Mouse (Mus musculus): Measurements from ENCODE around the gene Jade2. TPM values are rescaled to one million over a fixed set of nuclear protein-coding genes. Genes with fewer than 3 reads are reported as not detected.
"Not testable (repeated sequence)": the region's sequence is repeated elsewhere in the genome, so short reads cannot be mapped to it uniquely, and the experiment has no call there.

The Jade2 gene
- polyA plus RNA-seq, 1 experiment from 2014 or later = 0.35 TPM

GRCm38 (mm10) chr11:51789735-51790134 lies 67.7 kb downstream of the Jade2 start:
- not testable (repeated sequence) for H3K4me3 ChIP-seq; H3K4me1 ChIP-seq (replicated peaks); H3K9me3 ChIP-seq; H3K27me3 ChIP-seq (ENCODE audit: insufficient read depth, poor library complexity, severe bottlenecking); DNase-seq (ENCODE audit: low spot score); H3K27ac ChIP-seq
- WGBS = 85% methylated on average over 4 of the region's 4 CpGs
- H3K36me3 ChIP-seq = peaks cover 77% of the 10 kb centered on the region

GRCm38 (mm10) chr11:51785926-51786325 lies 71.5 kb downstream of the Jade2 start:
- 92% methylated on average over 6 of the region's 6 CpGs for WGBS
- Histone ChIP-seq H3K4me3 (no peak overlapping the region), H3K36me3 (peaks cover 87% of the 10 kb centered on the region), H3K27me3 (ENCODE audit: insufficient read depth, poor library complexity, severe bottlenecking) (no peaks in the 10 kb centered on the region), H3K9me3 (peaks cover 4% of the 10 kb centered on the region; the same call in 1 of the 2 replicates), H3K4me1 (replicated peaks) (no peaks in the 10 kb centered on the region), H3K27ac (no peak overlapping the region)
- peak; percentile 42 for DNase-seq (ENCODE audit: low spot score)

- Histone ChIP-seq H3K4me1 (replicated peaks) (no peaks in the 10 kb centered on the region), H3K4me3 (no peak overlapping the region), H3K36me3 (peaks cover 72% of the 10 kb centered on the region), H3K27ac (no peak overlapping the region), H3K9me3 (peaks cover 4% of the 10 kb centered on the region; the same call in 1 of the 2 replicates), H3K27me3 (ENCODE audit: insufficient read depth, poor library complexity, severe bottlenecking) (no peaks in the 10 kb centered on the region)
- no peak for DNase-seq (ENCODE audit: low spot score)
- 92% methylated on average over 6 of the region's 6 CpGs for WGBS
Measured at GRCm38 (mm10) chr11:51782721-51783120, 74.7 kb downstream of the Jade2 start.

- no peaks in the 10 kb centered on the region for H3K27me3 ChIP-seq (ENCODE audit: insufficient read depth, poor library complexity, severe bottlenecking)
- WGBS = 93% methylated on average over 9 of the region's 9 CpGs
- H3K27ac ChIP-seq = no peak overlapping the region
- H3K4me3 ChIP-seq = no peak overlapping the region
- peaks cover 3% of the 10 kb centered on the region; the same call in 1 of the 2 replicates for H3K9me3 ChIP-seq
- no peak for DNase-seq (ENCODE audit: low spot score)
- no peaks in the 10 kb centered on the region for H3K4me1 ChIP-seq (replicated peaks)
- H3K36me3 ChIP-seq = peaks cover 56% of the 10 kb centered on the region
Measured at GRCm38 (mm10) chr11:51780773-51781267, 76.6 kb downstream of the Jade2 start.

GRCm38 (mm10) chr11:51777478-51777877 lies 80.0 kb downstream of the Jade2 start:
- H3K36me3 ChIP-seq = peaks cover 30% of the 10 kb centered on the region
- no peak overlapping the region for H3K4me3 ChIP-seq
- no peak for DNase-seq (ENCODE audit: low spot score)
- no peaks in the 10 kb centered on the region for H3K9me3 ChIP-seq
- H3K27me3 ChIP-seq (ENCODE audit: insufficient read depth, poor library complexity, severe bottlenecking) = no peaks in the 10 kb centered on the region
- 93% methylated on average over 5 of the region's 5 CpGs for WGBS
- H3K27ac ChIP-seq = no peak overlapping the region
- H3K4me1 ChIP-seq (replicated peaks) = no peaks in the 10 kb centered on the region

- Histone ChIP-seq H3K27me3 (ENCODE audit: insufficient read depth, poor library complexity, severe bottlenecking) (no peaks in the 10 kb centered on the region), H3K27ac (no peak overlapping the region)
Measured at GRCm38 (mm10) chr11:51775507-51775906, 81.9 kb downstream of the Jade2 start.

GRCm38 (mm10) chr11:51768296-51768695 lies 89.2 kb downstream of the Jade2 start:
- no peak overlapping the region for H3K27ac ChIP-seq
- WGBS = 78% methylated on average over 5 of the region's 5 CpGs
- no peak for DNase-seq (ENCODE audit: low spot score)
- H3K36me3 ChIP-seq = no peaks in the 10 kb centered on the region
- H3K4me3 ChIP-seq = no peak overlapping the region
- no peaks in the 10 kb centered on the region for H3K27me3 ChIP-seq (ENCODE audit: insufficient read depth, poor library complexity, severe bottlenecking)
- peaks cover 20% of the 10 kb centered on the region for H3K4me1 ChIP-seq (replicated peaks)
- no peaks in the 10 kb centered on the region for H3K9me3 ChIP-seq

More at GRCm38 (mm10) chr11:51775507-51775906, 81.9 kb downstream of the Jade2 start:
- peaks cover 11% of the 10 kb centered on the region for H3K36me3 ChIP-seq
- DNase-seq (ENCODE audit: low spot score) = no peak
- no peaks in the 10 kb centered on the region for H3K9me3 ChIP-seq
- no peaks in the 10 kb centered on the region for H3K4me1 ChIP-seq (replicated peaks)
- no peak overlapping the region for H3K4me3 ChIP-seq
- WGBS = 92% methylated on average over 3 of the region's 3 CpGs

- WGBS = 87% methylated on average over 8 of the region's 8 CpGs
- Histone ChIP-seq H3K4me1 (replicated peaks) (peaks cover 20% of the 10 kb centered on the region), H3K4me3 (no peak overlapping the region), H3K27ac (no peak overlapping the region), H3K9me3 (no peaks in the 10 kb centered on the region), H3K36me3 (no peaks in the 10 kb centered on the region), H3K27me3 (ENCODE audit: insufficient read depth, poor library complexity, severe bottlenecking) (no peaks in the 10 kb centered on the region)
- DNase-seq (ENCODE audit: low spot score) = no peak
Measured at GRCm38 (mm10) chr11:51767579-51768220, 89.8 kb downstream of the Jade2 start.

- 87% methylated on average over 4 of the region's 4 CpGs for WGBS
- H3K9me3 ChIP-seq = no peaks in the 10 kb centered on the region
- no peaks in the 10 kb centered on the region for H3K27me3 ChIP-seq (ENCODE audit: insufficient read depth, poor library complexity, severe bottlenecking)
- no peak overlapping the region for H3K27ac ChIP-seq
- H3K4me3 ChIP-seq = peak overlapping the region; percentile 92; the same call in 1 of the 2 replicates
- peaks cover 20% of the 10 kb centered on the region for H3K4me1 ChIP-seq (replicated peaks)
- no peaks in the 10 kb centered on the region for H3K36me3 ChIP-seq
- DNase-seq (ENCODE audit: low spot score) = no peak
Measured at GRCm38 (mm10) chr11:51764816-51765215, 92.6 kb downstream of the Jade2 start.

GRCm38 (mm10) chr11:51763955-51764354 lies 93.5 kb downstream of the Jade2 start:
- Histone ChIP-seq H3K36me3 (no peaks in the 10 kb centered on the region), H3K27ac (peak overlapping the region; percentile 86), H3K4me1 (replicated peaks) (peaks cover 20% of the 10 kb centered on the region), H3K9me3 (no peaks in the 10 kb centered on the region), H3K4me3 (peak overlapping the region; percentile 92), H3K27me3 (ENCODE audit: insufficient read depth, poor library complexity, severe bottlenecking) (no peaks in the 10 kb centered on the region)
- no peak for DNase-seq (ENCODE audit: low spot score)
- WGBS = 9% methylated on average over 13 of the region's 13 CpGs

Other genes with a start within 250 kb of the Jade2 start
- 209 and 250 TPM in 2 replicates for gene Nhp2, start 237.9 kb downstream of the Jade2 start, polyA plus RNA-seq (2016; fragmentation: Nextera tagmentation; extraction: Ambion mirVana)
- gene Rmnd5b, start 221.8 kb downstream of the Jade2 start, polyA plus RNA-seq (2016; fragmentation: Nextera tagmentation; extraction: Ambion mirVana) = 38.9 and 45.6 TPM in 2 replicates
- 18.3 and 19.5 TPM in 2 replicates for gene N4bp3, start 206.8 kb downstream of the Jade2 start, polyA plus RNA-seq (2016; fragmentation: Nextera tagmentation; extraction: Ambion mirVana)
- gene D930048N14Rik, start 206.7 kb downstream of the Jade2 start, polyA plus RNA-seq (2016; fragmentation: Nextera tagmentation; extraction: Ambion mirVana) = 0.82 and 1.3 TPM in 2 replicates
- gene 0610009B22Rik, start 168.8 kb downstream of the Jade2 start, polyA plus RNA-seq (2016; fragmentation: Nextera tagmentation; extraction: Ambion mirVana) = 84.3 and 91.5 TPM in 2 replicates
- gene Sec24a, start 94.0 kb downstream of the Jade2 start, polyA plus RNA-seq (2016; fragmentation: Nextera tagmentation; extraction: Ambion mirVana) = 12.5 and 13.3 TPM in 2 replicates
- 117 and 135 TPM in 2 replicates for gene Sar1b, start 94.0 kb downstream of the Jade2 start, polyA plus RNA-seq (2016; fragmentation: Nextera tagmentation; extraction: Ambion mirVana)
- 133 and 134 TPM in 2 replicates for gene Cdkn2aipnl, start 110.0 kb upstream of the Jade2 start, polyA plus RNA-seq (2016; fragmentation: Nextera tagmentation; extraction: Ambion mirVana)
- gene Ube2b, start 143.1 kb upstream of the Jade2 start, polyA plus RNA-seq (2016; fragmentation: Nextera tagmentation; extraction: Ambion mirVana) = 205 and 207 TPM in 2 replicates
- 8.3 and 11.7 TPM in 2 replicates for gene Cdkl3, start 146.6 kb upstream of the Jade2 start, polyA plus RNA-seq (2016; fragmentation: Nextera tagmentation; extraction: Ambion mirVana)
- 84.2 and 97.8 TPM in 2 replicates for gene Ppp2ca, start 241.0 kb upstream of the Jade2 start, polyA plus RNA-seq (2016; fragmentation: Nextera tagmentation; extraction: Ambion mirVana)

All from hindbrain, embryonic 10.5 days (tissue).